Mouse (Mus musculus): ENCODE measurements around the gene 1700010I14Rik.

Gene 1700010I14Rik

GRCm38 (mm10) chr17:8988119-8988807 lies at the start of gene 1700010I14Rik:
Gene 1700010I14Rik, plus strand, starts transcription at chr17:8988333.
- DNase-seq (ENCODE audit: low spot score in 2 of 2) = peak; percentile 72 to 78

GRCm38 (mm10) chr17:8951588-8951987 lies 36.5 kb upstream of the 1700010I14Rik start:
- DNase-seq (ENCODE audit: low spot score in 2 of 2) = no peak

GRCm38 (mm10) chr17:8952951-8953350 lies 35.2 kb upstream of the 1700010I14Rik start:
- no peak for DNase-seq (ENCODE audit: low spot score in 2 of 2)

- no peak for DNase-seq (ENCODE audit: low spot score in 2 of 2)
Measured at GRCm38 (mm10) chr17:8958125-8958524, 30.0 kb upstream of the 1700010I14Rik start.

- no peak for DNase-seq (ENCODE audit: low spot score in 2 of 2)
Measured at GRCm38 (mm10) chr17:8960386-8960785, 27.7 kb upstream of the 1700010I14Rik start.

- DNase-seq (ENCODE audit: low spot score in 2 of 2) = no peak
Measured at GRCm38 (mm10) chr17:8961097-8961496, 27.0 kb upstream of the 1700010I14Rik start.

GRCm38 (mm10) chr17:8961644-8962043 lies 26.5 kb upstream of the 1700010I14Rik start:
- DNase-seq (ENCODE audit: low spot score in 2 of 2) = no peak

GRCm38 (mm10) chr17:8965177-8965576 lies 23.0 kb upstream of the 1700010I14Rik start:
- DNase-seq (ENCODE audit: low spot score in 2 of 2) = peak in 1 of 2 experiments; percentile 12

- no peak for DNase-seq (ENCODE audit: low spot score in 2 of 2)
Measured at GRCm38 (mm10) chr17:8972152-8972854, 15.8 kb upstream of the 1700010I14Rik start.

GRCm38 (mm10) chr17:8973331-8973730 lies 14.8 kb upstream of the 1700010I14Rik start:
- DNase-seq (ENCODE audit: low spot score in 2 of 2) = no peak

GRCm38 (mm10) chr17:8974423-8974822 lies 13.7 kb upstream of the 1700010I14Rik start:
- DNase-seq (ENCODE audit: low spot score in 2 of 2) = no peak

GRCm38 (mm10) chr17:8974823-8975397 lies 13.2 kb upstream of the 1700010I14Rik start:
- no peak for DNase-seq (ENCODE audit: low spot score in 2 of 2)

- no peak for DNase-seq (ENCODE audit: low spot score in 2 of 2)
Measured at GRCm38 (mm10) chr17:8976745-8977144, 11.4 kb upstream of the 1700010I14Rik start.

- no peak for DNase-seq (ENCODE audit: low spot score in 2 of 2)
Measured at GRCm38 (mm10) chr17:8977271-8977670, 10.9 kb upstream of the 1700010I14Rik start.

GRCm38 (mm10) chr17:8983576-8983975 lies 4.6 kb upstream of the 1700010I14Rik start:
- DNase-seq (ENCODE audit: low spot score in 2 of 2) = no peak

- no peak for DNase-seq (ENCODE audit: low spot score in 2 of 2)
Measured at GRCm38 (mm10) chr17:8985714-8986113, 2.4 kb upstream of the 1700010I14Rik start.

GRCm38 (mm10) chr17:8986551-8986950 lies 1.6 kb upstream of the 1700010I14Rik start:
- no peak for DNase-seq (ENCODE audit: low spot score in 2 of 2)

GRCm38 (mm10) chr17:8987369-8987768 lies 764 bp upstream of the 1700010I14Rik start:
- no peak for DNase-seq (ENCODE audit: low spot score in 2 of 2)

GRCm38 (mm10) chr17:8991160-8991559 lies 3.0 kb downstream of the 1700010I14Rik start:
- DNase-seq (ENCODE audit: low spot score in 2 of 2) = no peak

GRCm38 (mm10) chr17:8995344-8995743 lies 7.2 kb downstream of the 1700010I14Rik start:
- DNase-seq (ENCODE audit: low spot score in 2 of 2) = peak in 1 of 2 experiments; percentile 15

- DNase-seq (ENCODE audit: low spot score in 2 of 2) = no peak
Measured at GRCm38 (mm10) chr17:9002438-9002837, 14.3 kb downstream of the 1700010I14Rik start.

GRCm38 (mm10) chr17:9004516-9004915 lies 16.4 kb downstream of the 1700010I14Rik start:
- DNase-seq (ENCODE audit: low spot score in 2 of 2) = no peak
